Mouse (Mus musculus) midbrain, embryonic 13.5 days (tissue): ENCODE measurements at regions not wholly inside any gene's neighbourhood (a gene's known extent, or its start where the extent isn't known, plus 50 kb on each side); places are given as distances from the start of the nearest gene placed in this dataset.

ENCODE experiments used
- ATAC-seq: fragments of 200-750 bp; cut with Nextera tagmentation; 2 replicates; pipeline ENCODE4 v1.8.0; 2017; ENCODE audit warnings: mild to moderate bottlenecking, moderate TSS enrichment, moderate library complexity
- H3K27ac ChIP-seq: fragments of 300-500 bp; sonication (generic); 2 replicates; pipeline ENCODE4 v1.5.1; 2015; ENCODE audit warnings: inconsistent platforms, mild to moderate bottlenecking, moderate library complexity
- H3K27me3 ChIP-seq: fragments of 300-500 bp; sonication (generic); 2 replicates; pipeline ENCODE4 v1.6.1; 2015; ENCODE audit warnings: mild to moderate bottlenecking, inconsistent platforms
- H3K36me3 ChIP-seq: fragments of 300-500 bp; sonication (generic); 2 replicates; pipeline ENCODE4 v1.6.1; 2015; ENCODE audit warnings: mild to moderate bottlenecking, inconsistent platforms
- H3K4me1 ChIP-seq: fragments of 300-500 bp; sonication (generic); replicated peaks from 2 replicates; pipeline ENCODE4 v1.6.1; 2015; ENCODE audit warnings: inconsistent platforms
- H3K4me2 ChIP-seq: fragments of 300-500 bp; sonication (generic); replicated peaks from 2 replicates; pipeline ENCODE4 v1.6.1; 2015; ENCODE audit warnings: moderate library complexity, mild to moderate bottlenecking, inconsistent platforms
- H3K4me3 ChIP-seq: fragments of 300-500 bp; sonication (generic); replicated peaks from 2 replicates; pipeline ENCODE4 v1.5.1; 2015; ENCODE audit warnings: mild to moderate bottlenecking, inconsistent platforms
- H3K9ac ChIP-seq: fragments of 300-500 bp; sonication (generic); replicated peaks from 2 replicates; pipeline ENCODE4 v1.6.1; 2015; ENCODE audit warnings: mild to moderate bottlenecking, inconsistent platforms
- H3K9me3 ChIP-seq: fragments of 300-500 bp; sonication (generic); 2 replicates; pipeline ENCODE4 v1.6.1; 2016; ENCODE audit warnings: mild to moderate bottlenecking, inconsistent platforms
- WGBS: fragments of 180-500 bp; shearing (Covaris S2); methylation state at CpG from one replicate; pipeline ENCODE4 v1.1.7; 2015; 5-methylcytosine and 5-hydroxymethylcytosine counted together

DNA sequence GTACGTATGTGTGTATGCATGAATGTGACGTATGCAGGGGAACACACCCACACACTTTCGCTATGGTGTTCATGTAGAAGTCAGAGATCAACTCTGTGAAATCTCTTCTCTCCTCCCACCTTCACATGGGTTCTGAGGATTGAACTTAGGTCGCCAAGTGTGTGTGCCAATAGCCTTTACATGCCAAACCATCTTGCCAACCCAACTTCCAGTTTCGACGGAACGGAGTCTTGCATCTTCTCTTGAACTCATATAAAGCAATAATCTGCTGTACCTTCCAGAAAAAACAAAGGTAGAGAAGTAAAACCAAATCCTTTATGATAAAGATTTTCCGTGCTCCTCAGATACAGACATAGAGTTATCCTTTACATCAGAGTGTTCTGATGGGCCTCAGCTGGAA, 208.4 kb upstream of the Epha4 start:
- Histone ChIP-seq H3K27me3 (no peaks in the 10 kb centered on the region), H3K27ac (no peak overlapping the region), H3K36me3 (no peaks in the 10 kb centered on the region), H3K4me1 (no peaks in the 10 kb centered on the region), H3K4me3 (no peak overlapping the region), H3K9me3 (no peaks in the 10 kb centered on the region), H3K4me2 (no peak overlapping the region), H3K9ac (no peak overlapping the region)
- no peak for ATAC-seq
- WGBS = 92% methylated on average over 8 of the region's 8 CpGs

- no peak for ATAC-seq
- 94% methylated on average over 1 of the region's 1 CpGs for WGBS
Observed at GRCm38 (mm10) chr1:77720859-77721258, 206.0 kb upstream of the Epha4 start.

GRCm38 (mm10) chr1:77713001-77713400, 198.1 kb upstream of the Epha4 start:
- no peak overlapping the region for H3K4me2 ChIP-seq
- H3K9ac ChIP-seq = no peak overlapping the region
- H3K27me3 ChIP-seq = no peaks in the 10 kb centered on the region
- ATAC-seq = no peak
- no peak overlapping the region for H3K4me3 ChIP-seq
- H3K36me3 ChIP-seq = no peaks in the 10 kb centered on the region
- peaks cover 8% of the 10 kb centered on the region for H3K4me1 ChIP-seq
- 61% methylated on average over 2 of the region's 2 CpGs for WGBS
- H3K9me3 ChIP-seq = no peaks in the 10 kb centered on the region
- no peak overlapping the region for H3K27ac ChIP-seq

More at GRCm38 (mm10) chr1:77720859-77721258, 206.0 kb upstream of the Epha4 start:
- Histone ChIP-seq H3K9ac (no peak overlapping the region), H3K27ac (no peak overlapping the region), H3K27me3 (no peaks in the 10 kb centered on the region), H3K36me3 (no peaks in the 10 kb centered on the region), H3K9me3 (no peaks in the 10 kb centered on the region), H3K4me1 (no peaks in the 10 kb centered on the region), H3K4me3 (no peak overlapping the region), H3K4me2 (no peak overlapping the region)

- peaks cover 10% of the 10 kb centered on the region for H3K4me1 ChIP-seq
- H3K36me3 ChIP-seq = no peaks in the 10 kb centered on the region
- ATAC-seq = peak; percentile 83
- H3K27me3 ChIP-seq = no peaks in the 10 kb centered on the region
- H3K9ac ChIP-seq = 0 out of 2 replicates have a peak overlapping the region, but pooled peaks have one; percentile 0
- no peak overlapping the region for H3K4me3 ChIP-seq
- H3K4me2 ChIP-seq = no peak overlapping the region
- H3K27ac ChIP-seq = peak overlapping the region; percentile 80
- 49% methylated on average over 14 of the region's 14 CpGs for WGBS
- no peaks in the 10 kb centered on the region for H3K9me3 ChIP-seq
Observed at GRCm38 (mm10) chr1:77708202-77709020, 193.5 kb upstream of the Epha4 start.

- no peak for ATAC-seq
- Histone ChIP-seq H3K4me1 (no peaks in the 10 kb centered on the region), H3K27ac (no peak overlapping the region)
Observed at GRCm38 (mm10) chr1:77695228-77696018, 180.5 kb upstream of the Epha4 start.

DNA sequence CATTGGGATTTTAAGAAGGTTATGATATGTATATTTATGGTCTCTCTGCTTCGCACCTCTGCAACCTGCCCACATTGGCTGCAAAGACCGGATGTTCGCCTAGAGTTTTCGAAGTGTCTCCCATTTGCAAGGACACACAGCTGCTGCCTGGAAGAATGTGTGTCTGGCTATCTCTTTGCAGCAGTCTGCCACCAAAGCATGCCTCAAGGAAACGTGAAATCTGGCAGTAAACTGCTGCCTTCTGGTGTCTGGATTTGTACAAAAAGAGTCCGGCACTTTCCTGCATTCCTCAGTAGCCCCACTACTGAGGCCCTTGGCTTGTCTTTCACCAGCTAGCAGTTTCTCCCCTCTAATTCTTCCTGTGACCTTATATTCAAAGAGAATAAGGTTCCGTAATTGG, 148.5 kb upstream of the Epha4 start:
- no peaks in the 10 kb centered on the region for H3K4me1 ChIP-seq
- no peaks in the 10 kb centered on the region for H3K27me3 ChIP-seq
- H3K9me3 ChIP-seq = no peaks in the 10 kb centered on the region
- H3K27ac ChIP-seq = no peak overlapping the region
- no peak overlapping the region for H3K4me3 ChIP-seq
- H3K4me2 ChIP-seq = no peak overlapping the region
- H3K36me3 ChIP-seq = no peaks in the 10 kb centered on the region
- WGBS = 89% methylated on average over 7 of the region's 7 CpGs
- no peak overlapping the region for H3K9ac ChIP-seq
- ATAC-seq = no peak

More at GRCm38 (mm10) chr1:77695228-77696018, 180.5 kb upstream of the Epha4 start:
- 87% methylated on average over 3 of the region's 3 CpGs for WGBS
- no peaks in the 10 kb centered on the region for H3K36me3 ChIP-seq
- H3K4me3 ChIP-seq = no peak overlapping the region
- no peaks in the 10 kb centered on the region for H3K9me3 ChIP-seq
- H3K9ac ChIP-seq = no peak overlapping the region
- no peak overlapping the region for H3K4me2 ChIP-seq
- no peaks in the 10 kb centered on the region for H3K27me3 ChIP-seq

DNA sequence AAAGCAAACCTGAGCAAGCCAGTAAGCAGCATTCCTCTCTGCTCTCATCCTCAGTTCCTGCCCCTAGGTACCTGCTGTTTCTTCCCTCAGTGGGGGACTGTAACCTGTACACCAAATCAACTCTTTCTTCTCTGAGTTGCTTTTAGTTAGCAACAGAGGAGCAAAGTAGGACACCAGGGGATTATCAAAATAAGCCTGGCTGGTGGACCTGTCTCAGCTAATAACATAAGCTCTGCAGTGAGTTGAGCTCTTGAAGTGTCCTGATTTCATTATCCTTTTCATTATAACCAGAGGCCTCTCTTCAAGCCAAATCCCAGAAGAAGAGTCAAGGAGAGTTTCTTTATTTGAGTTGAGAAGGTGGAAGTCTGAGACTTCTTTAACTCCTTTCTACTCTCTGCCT, 145.5 kb upstream of the Epha4 start:
- Histone ChIP-seq H3K4me2 (no peak overlapping the region), H3K4me1 (no peaks in the 10 kb centered on the region), H3K9ac (no peak overlapping the region), H3K4me3 (no peak overlapping the region), H3K9me3 (no peaks in the 10 kb centered on the region), H3K36me3 (no peaks in the 10 kb centered on the region), H3K27ac (no peak overlapping the region), H3K27me3 (no peaks in the 10 kb centered on the region)
- ATAC-seq = no peak

DNA sequence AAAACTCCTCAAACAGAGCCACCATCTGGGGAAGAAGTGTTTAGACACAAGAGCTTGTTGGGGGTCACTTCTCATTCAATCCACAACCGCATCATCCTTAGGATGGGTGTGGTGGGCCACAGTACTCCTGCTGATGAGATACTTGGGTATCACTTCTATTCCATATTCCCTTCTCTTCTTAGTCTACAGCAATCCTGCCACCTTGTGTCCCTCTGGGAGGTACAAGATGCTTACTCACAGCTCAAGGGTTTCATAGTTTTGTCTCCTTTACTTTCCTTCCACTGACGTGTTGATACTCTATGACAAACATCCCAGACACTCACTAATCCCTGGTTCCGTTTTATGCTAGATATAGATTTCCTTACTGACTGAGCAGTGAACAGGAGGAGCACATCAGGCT, 122.1 kb upstream of the Epha4 start:
- no peaks in the 10 kb centered on the region for H3K27me3 ChIP-seq
- no peak overlapping the region for H3K27ac ChIP-seq
- H3K4me1 ChIP-seq = 0 out of 2 replicates have a peak, but pooled peaks cover 4% of the 10 kb centered on the region
- H3K36me3 ChIP-seq = no peaks in the 10 kb centered on the region
- H3K9me3 ChIP-seq = no peaks in the 10 kb centered on the region
- no peak for ATAC-seq
- H3K9ac ChIP-seq = no peak overlapping the region
- 94% methylated on average over 3 of the region's 3 CpGs for WGBS
- H3K4me3 ChIP-seq = no peak overlapping the region
- H3K4me2 ChIP-seq = no peak overlapping the region

- H3K36me3 ChIP-seq = no peaks in the 10 kb centered on the region
- H3K4me1 ChIP-seq = peaks cover 24% of the 10 kb centered on the region
- no peaks in the 10 kb centered on the region for H3K27me3 ChIP-seq
- peak overlapping the region; percentile 80 for H3K27ac ChIP-seq
- H3K4me3 ChIP-seq = no peak overlapping the region
- ATAC-seq = peak; percentile 95
- 10% methylated on average over 9 of the region's 9 CpGs for WGBS
- no peaks in the 10 kb centered on the region for H3K9me3 ChIP-seq
- H3K4me2 ChIP-seq = peak overlapping the region; percentile 30; the same call in 1 of the 2 replicates
- H3K9ac ChIP-seq = no peak overlapping the region
Observed at GRCm38 (mm10) chr1:77629496-77630281, 114.8 kb upstream of the Epha4 start.

GRCm38 (mm10) chr1:77628861-77629260, 114.0 kb upstream of the Epha4 start:
- no peak overlapping the region for H3K4me2 ChIP-seq

DNA sequence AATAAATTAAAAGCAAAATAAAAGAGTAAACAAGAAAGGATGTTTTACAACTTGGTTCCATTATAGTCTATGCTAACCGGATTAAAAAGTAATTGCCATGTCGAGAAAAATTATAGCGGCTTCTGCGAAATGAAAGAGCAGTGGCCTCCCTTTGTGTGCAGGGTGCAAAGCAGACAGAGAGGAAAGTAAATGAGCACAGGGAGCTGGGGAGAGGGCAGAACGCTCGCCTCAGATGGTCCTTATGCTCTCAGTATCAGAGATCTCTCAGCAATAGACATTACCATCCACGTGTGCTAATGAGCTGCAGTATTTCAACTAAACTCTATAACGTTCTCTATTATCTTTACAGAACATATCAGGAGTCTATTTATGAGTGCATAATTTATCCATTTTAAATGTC, 102.6 kb upstream of the Epha4 start:
- Histone ChIP-seq H3K4me3 (no peak overlapping the region), H3K9me3 (no peaks in the 10 kb centered on the region), H3K4me2 (no peak overlapping the region), H3K36me3 (no peaks in the 10 kb centered on the region), H3K4me1 (peaks cover 6% of the 10 kb centered on the region), H3K9ac (no peak overlapping the region), H3K27ac (no peak overlapping the region), H3K27me3 (no peaks in the 10 kb centered on the region)
- ATAC-seq = no peak
- WGBS = 43% methylated on average over 8 of the region's 8 CpGs

More at GRCm38 (mm10) chr1:77628861-77629260, 114.0 kb upstream of the Epha4 start:
- Histone ChIP-seq H3K9ac (no peak overlapping the region), H3K4me1 (peaks cover 24% of the 10 kb centered on the region), H3K9me3 (no peaks in the 10 kb centered on the region), H3K27ac (peak overlapping the region; percentile 80), H3K4me3 (no peak overlapping the region), H3K36me3 (no peaks in the 10 kb centered on the region), H3K27me3 (no peaks in the 10 kb centered on the region)
- 0 out of 2 replicates have a peak, but pooled peaks have one; percentile 19 for ATAC-seq
- WGBS = 11% methylated on average over 4 of the region's 4 CpGs
